Mouse (Mus musculus): ENCODE data around the gene Exoc3l. TPM values are rescaled to one million over a fixed set of nuclear protein-coding genes. Genes with fewer than 3 reads are reported as not detected.

Exoc3l gene
- polyA plus RNA-seq, 1 experiment, result 3.1 TPM

DNA sequence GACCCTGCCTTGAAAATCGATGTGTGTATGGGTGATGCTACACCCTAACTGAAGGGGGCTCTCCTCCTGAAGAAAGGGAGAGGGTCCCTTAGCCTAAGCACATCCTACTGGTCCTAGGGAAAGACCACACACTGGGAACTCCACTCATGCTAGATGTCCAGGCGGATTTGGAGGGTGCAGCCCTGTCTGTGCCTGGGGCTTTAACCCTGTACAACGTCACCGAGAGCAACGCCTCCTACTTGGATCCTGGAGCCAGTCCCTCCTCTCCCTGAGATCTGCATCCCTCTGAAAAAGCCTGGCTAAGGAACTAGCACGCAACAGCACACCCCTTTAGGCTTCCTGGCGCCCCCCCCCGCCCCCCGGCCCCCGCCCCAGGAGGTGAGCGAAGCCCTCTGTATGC is 20.5 kb downstream of the Exoc3l start:
- Histone ChIP-seq H3K4me3 (ENCODE audit: low read depth, low read length) (no peak overlapping the region), H3K4me1 (ENCODE audit: control insufficient read depth, insufficient read depth, insufficient read length, low read length) (peaks cover 19% of the 10 kb centered on the region), H3K36me3 (ENCODE audit: control insufficient read depth, insufficient read depth, low read length) (no peaks in the 10 kb centered on the region), H3K27ac (ENCODE audit: insufficient read depth, low read depth, low read length) (no peak overlapping the region), H3K27me3 (ENCODE audit: control insufficient read depth, insufficient read depth, low read length) (peaks cover 15% of the 10 kb centered on the region)
- TF ChIP-seq CTCF (IDR thresholded peaks at IDR 0.05; ENCODE audit: extremely low read depth, insufficient read length, insufficient replicate concordance, low read depth, low read length) (no peak), POLR2A (IDR thresholded peaks at IDR 0.05; ENCODE audit: low read depth, low read length) (no peak)
- WGBS, result 14% methylated on average over 11 of the region's 11 CpGs

DNA sequence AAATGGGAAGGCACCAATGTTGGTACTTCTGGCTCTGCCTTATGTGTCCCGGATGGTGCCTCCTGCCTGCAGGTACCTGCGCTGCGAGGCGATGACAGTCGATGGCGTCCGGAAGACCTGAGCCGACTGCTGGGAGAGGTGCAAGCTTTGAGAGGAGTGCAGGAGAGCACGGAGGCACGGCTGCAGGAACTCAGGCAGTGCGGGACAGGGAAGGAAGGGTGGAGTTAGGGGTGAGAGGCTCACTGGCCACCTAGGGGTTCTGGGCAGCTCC is 25.1 kb downstream of the Exoc3l start:
- Histone ChIP-seq H3K27ac (ENCODE audit: insufficient read depth, low read depth, low read length) (no peak overlapping the region), H3K4me3 (ENCODE audit: low read depth, low read length) (no peak overlapping the region), H3K36me3 (ENCODE audit: control insufficient read depth, insufficient read depth, low read length) (peaks cover 19% of the 10 kb centered on the region), H3K27me3 (ENCODE audit: control insufficient read depth, insufficient read depth, low read length) (peaks cover 7% of the 10 kb centered on the region), H3K4me1 (ENCODE audit: control insufficient read depth, insufficient read depth, insufficient read length, low read length) (peaks cover 19% of the 10 kb centered on the region)
- TF ChIP-seq POLR2A (IDR thresholded peaks at IDR 0.05; ENCODE audit: low read depth, low read length) (no peak), CTCF (IDR thresholded peaks at IDR 0.05; ENCODE audit: extremely low read depth, insufficient read length, insufficient replicate concordance, low read depth, low read length) (no peak)
- WGBS, result 20% methylated on average over 11 of the region's 11 CpGs

DNA sequence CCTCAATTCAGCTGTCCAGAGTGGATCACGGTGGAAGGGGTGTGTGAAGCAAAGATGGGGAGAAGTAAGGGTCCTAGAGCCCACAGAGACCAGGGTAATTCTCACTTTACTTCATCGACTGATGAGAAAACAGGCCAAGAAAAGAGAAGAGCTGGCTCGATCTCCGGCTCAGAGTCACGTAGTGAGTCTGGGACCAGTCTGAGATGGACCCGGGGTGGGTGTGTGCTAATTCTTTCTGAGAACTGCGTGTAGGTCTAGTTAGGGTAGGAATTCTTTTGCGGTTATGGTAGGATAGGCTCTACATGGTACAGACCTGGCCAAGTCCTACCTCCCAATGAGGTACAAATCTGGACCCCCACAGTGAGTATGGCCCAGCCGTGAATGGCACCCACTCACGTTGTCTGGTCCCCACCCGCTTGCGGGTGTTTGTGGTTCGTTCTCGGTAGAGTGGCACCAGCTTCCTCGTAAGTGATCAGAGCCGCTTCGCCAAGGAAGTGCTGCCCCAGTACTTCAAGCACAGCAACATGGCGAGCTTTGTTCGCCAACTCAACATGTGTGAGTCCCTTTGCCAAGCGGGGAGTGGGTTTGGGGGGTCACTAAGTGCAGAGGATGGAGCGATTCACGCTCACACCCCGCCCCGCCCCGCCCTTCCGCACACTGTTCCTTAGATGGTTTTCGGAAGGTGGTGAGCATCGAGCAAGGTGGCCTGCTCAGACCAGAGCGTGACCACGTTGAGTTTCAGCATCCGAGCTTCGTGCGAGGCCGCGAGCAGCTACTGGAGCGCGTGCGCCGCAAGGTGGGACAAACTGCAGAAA is 25.6 kb downstream of the Exoc3l start:
- WGBS, result 17% methylated on average over 39 of the region's 39 CpGs
- Histone ChIP-seq H3K27ac (ENCODE audit: insufficient read depth, low read depth, low read length) (no peak overlapping the region), H3K4me1 (ENCODE audit: control insufficient read depth, insufficient read depth, insufficient read length, low read length) (peaks cover 19% of the 10 kb centered on the region), H3K36me3 (ENCODE audit: control insufficient read depth, insufficient read depth, low read length) (peaks cover 19% of the 10 kb centered on the region), H3K27me3 (ENCODE audit: control insufficient read depth, insufficient read depth, low read length) (peaks cover 7% of the 10 kb centered on the region), H3K4me3 (ENCODE audit: low read depth, low read length) (peak overlapping the region; percentile 55)
- TF ChIP-seq CTCF (IDR thresholded peaks at IDR 0.05; ENCODE audit: extremely low read depth, insufficient read length, insufficient replicate concordance, low read depth, low read length), result no peak
- no peak for TF ChIP-seq POLR2A (IDR thresholded peaks at IDR 0.05; ENCODE audit: low read depth, low read length)

DNA sequence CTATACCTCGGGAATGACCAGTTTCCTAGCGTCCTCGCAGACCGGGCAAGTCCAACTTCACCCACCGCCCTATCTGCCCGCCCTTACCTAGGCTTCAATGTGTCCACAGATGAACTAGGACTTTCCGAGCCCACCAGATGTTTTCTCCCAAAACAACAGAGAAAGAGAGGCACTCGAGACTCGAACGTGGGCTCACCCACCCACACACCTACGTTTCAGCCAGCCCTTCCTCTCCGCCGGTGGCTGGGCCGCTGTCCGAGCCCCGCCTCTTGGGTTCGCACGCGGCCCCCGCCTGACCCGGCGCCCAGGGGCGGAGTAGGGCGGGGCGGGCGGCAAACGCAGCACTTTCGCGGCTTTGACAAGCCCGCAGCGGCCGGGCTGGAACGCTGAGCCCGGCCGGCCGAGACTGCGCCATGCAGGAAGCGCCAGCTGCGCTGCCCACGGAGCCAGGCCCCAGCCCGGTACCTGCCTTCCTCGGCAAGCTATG is 26.4 kb downstream of the Exoc3l start, which contains the start of gene Hsf4:
Gene Hsf4, plus strand, starts transcription at position 341 of the 487 bp plus-strand sequence.
- Histone ChIP-seq H3K4me3 (ENCODE audit: low read depth, low read length) (peak within 1 kb of the TSS; percentile 55), H3K4me1 (ENCODE audit: control insufficient read depth, insufficient read depth, insufficient read length, low read length) (peaks cover 19% of the 10 kb centered on the region), H3K36me3 (ENCODE audit: control insufficient read depth, insufficient read depth, low read length) (peaks cover 19% of the 10 kb centered on the region), H3K27me3 (ENCODE audit: control insufficient read depth, insufficient read depth, low read length) (peaks cover 7% of the 10 kb centered on the region), H3K27ac (ENCODE audit: insufficient read depth, low read depth, low read length) (no peak within 1 kb of the TSS)
- 3% methylated on average over 42 of the region's 42 CpGs for WGBS
- TF ChIP-seq CTCF (IDR thresholded peaks at IDR 0.05; ENCODE audit: extremely low read depth, insufficient read length, insufficient replicate concordance, low read depth, low read length) (no peak), POLR2A (IDR thresholded peaks at IDR 0.05; ENCODE audit: low read depth, low read length) (peak; percentile 27)

DNA sequence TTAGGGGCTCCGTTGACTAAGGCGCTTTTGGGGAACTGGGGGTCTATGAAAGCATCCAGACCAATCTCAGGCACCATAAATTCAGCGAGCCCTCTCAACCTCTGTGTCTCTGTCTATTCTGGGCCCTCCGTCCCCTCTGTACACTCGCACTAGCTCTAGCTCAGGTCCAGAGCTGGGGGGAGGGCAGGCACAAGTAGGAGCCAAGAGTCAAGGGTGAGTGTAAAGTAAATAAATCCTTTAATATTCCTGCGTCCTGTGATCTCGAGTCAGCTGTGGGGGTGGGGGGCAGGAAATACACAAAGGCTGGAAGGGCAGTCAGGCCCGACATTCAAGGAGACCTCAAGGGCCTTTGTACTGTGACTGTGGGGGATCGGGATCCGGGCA is 26.8 kb downstream of the Exoc3l start:
- WGBS, result 40% methylated on average over 10 of the region's 10 CpGs
- Histone ChIP-seq H3K36me3 (ENCODE audit: control insufficient read depth, insufficient read depth, low read length) (peaks cover 19% of the 10 kb centered on the region), H3K27me3 (ENCODE audit: control insufficient read depth, insufficient read depth, low read length) (peaks cover 7% of the 10 kb centered on the region), H3K4me1 (ENCODE audit: control insufficient read depth, insufficient read depth, insufficient read length, low read length) (peaks cover 19% of the 10 kb centered on the region), H3K27ac (ENCODE audit: insufficient read depth, low read depth, low read length) (no peak overlapping the region), H3K4me3 (ENCODE audit: low read depth, low read length) (peak overlapping the region; percentile 55)
- TF ChIP-seq POLR2A (IDR thresholded peaks at IDR 0.05; ENCODE audit: low read depth, low read length), result no peak
- no peak for TF ChIP-seq CTCF (IDR thresholded peaks at IDR 0.05; ENCODE audit: extremely low read depth, insufficient read length, insufficient replicate concordance, low read depth, low read length)

DNA sequence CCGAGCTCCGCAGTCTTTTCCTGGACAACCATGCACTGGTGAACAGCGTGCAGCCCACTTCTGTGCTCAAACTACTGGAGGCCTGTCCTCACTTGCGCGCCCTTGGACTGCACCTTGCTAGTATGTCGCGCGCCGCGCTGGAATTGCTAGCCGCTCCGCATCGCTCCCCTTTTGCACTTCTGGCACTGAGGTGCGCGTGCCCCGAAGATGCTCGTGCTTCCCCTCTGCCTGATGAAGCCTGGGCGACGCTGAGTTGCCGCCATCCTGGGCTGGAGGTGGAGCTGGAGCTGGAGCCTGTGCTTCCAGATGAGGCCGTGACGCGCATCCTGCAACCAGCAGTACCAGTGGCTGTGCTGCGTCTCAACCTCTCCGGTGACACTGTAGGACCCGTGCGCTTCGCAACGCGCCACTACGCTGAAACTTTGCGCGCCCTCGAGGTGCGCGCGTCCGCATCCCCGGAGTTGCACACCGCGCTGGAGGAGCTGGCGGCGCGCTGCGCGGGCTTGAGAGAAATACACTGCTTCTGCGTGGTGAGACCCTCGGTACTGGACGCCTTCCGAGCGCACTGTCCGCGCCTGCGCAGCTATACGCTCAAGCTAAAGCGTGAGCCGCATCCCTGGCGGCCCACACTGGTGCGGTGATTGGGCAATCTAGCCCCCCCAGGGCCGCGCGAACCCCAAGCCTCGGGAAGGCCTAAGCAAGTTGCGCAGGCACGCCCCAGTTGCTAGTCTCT is 27.4 kb downstream of the Exoc3l start:
- WGBS, result 69% methylated on average over 65 of the region's 65 CpGs
- TF ChIP-seq CTCF (IDR thresholded peaks at IDR 0.05; ENCODE audit: extremely low read depth, insufficient read length, insufficient replicate concordance, low read depth, low read length) (no peak), POLR2A (IDR thresholded peaks at IDR 0.05; ENCODE audit: low read depth, low read length) (no peak)
- H3K27me3 ChIP-seq (ENCODE audit: control insufficient read depth, insufficient read depth, low read length), result peaks cover 7% of the 10 kb centered on the region
- H3K4me3 ChIP-seq (ENCODE audit: low read depth, low read length), result peak overlapping the region; percentile 55
- H3K4me1 ChIP-seq (ENCODE audit: control insufficient read depth, insufficient read depth, insufficient read length, low read length), result peaks cover 19% of the 10 kb centered on the region
- H3K27ac ChIP-seq (ENCODE audit: insufficient read depth, low read depth, low read length), result no peak overlapping the region
- peaks cover 19% of the 10 kb centered on the region for H3K36me3 ChIP-seq (ENCODE audit: control insufficient read depth, insufficient read depth, low read length)

DNA sequence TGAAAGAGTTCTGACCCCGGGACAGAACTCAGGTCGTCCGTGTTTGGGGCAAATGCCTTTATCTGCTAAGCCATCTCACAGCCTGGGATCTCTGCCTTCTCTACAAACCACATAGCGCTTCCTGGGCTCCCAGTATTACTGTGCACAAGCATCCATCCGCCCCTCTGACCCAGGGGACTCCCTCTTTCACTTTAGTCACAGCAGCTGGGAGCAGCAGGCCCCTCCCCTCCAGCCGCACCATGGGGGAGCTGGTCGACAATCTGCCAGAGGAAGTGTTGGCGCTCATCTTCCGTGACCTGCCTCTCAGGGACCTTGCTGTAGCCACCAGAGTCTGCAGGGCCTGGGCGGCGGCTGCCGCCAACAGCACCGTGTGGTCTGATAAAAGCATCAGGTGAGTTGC is 29.1 kb downstream of the Exoc3l start:
- peaks cover 24% of the 10 kb centered on the region for H3K4me1 ChIP-seq (ENCODE audit: control insufficient read depth, insufficient read depth, insufficient read length, low read length)
- H3K36me3 ChIP-seq (ENCODE audit: control insufficient read depth, insufficient read depth, low read length), result peaks cover 19% of the 10 kb centered on the region
- peaks cover 7% of the 10 kb centered on the region for H3K27me3 ChIP-seq (ENCODE audit: control insufficient read depth, insufficient read depth, low read length)
- H3K4me3 ChIP-seq (ENCODE audit: low read depth, low read length), result no peak overlapping the region
- 73% methylated on average over 13 of the region's 13 CpGs for WGBS
- H3K27ac ChIP-seq (ENCODE audit: insufficient read depth, low read depth, low read length), result no peak overlapping the region
- TF ChIP-seq POLR2A (IDR thresholded peaks at IDR 0.05; ENCODE audit: low read depth, low read length), result no peak
- TF ChIP-seq CTCF (IDR thresholded peaks at IDR 0.05; ENCODE audit: extremely low read depth, insufficient read length, insufficient replicate concordance, low read depth, low read length), result no peak

Data from small intestine, adult 2 months (tissue).